Mouse (Mus musculus) megakaryocyte, embryonic 14.5 days (primary cell): ENCODE data around the gene Cspg5. TPM values are rescaled to one million over a fixed set of nuclear protein-coding genes. Genes with fewer than 3 reads are reported as not detected.

Experiments used
- H3K27me3 ChIP-seq: replicated peaks from 2 replicates; pipeline ENCODE3; 2012; ENCODE audit warnings: inconsistent platforms
- H3K36me3 ChIP-seq: replicated peaks from 2 replicates; pipeline ENCODE3; 2012; ENCODE audit warnings: low read length, inconsistent platforms, mixed read lengths
- H3K4me1 ChIP-seq: 2 replicates; pipeline ENCODE4 v1.6.1; 2012; ENCODE audit warnings: inconsistent platforms
- H3K4me3 ChIP-seq: replicated peaks from 2 replicates; pipeline ENCODE3; 2012; ENCODE audit warnings: moderate library complexity, mild to moderate bottlenecking, inconsistent platforms
- H3K9me3 ChIP-seq: 2 replicates; pipeline ENCODE4 v1.6.1; 2012; ENCODE audit warnings: inconsistent platforms
- FLI1 ChIP-seq: IDR thresholded peaks from 2 replicates; pipeline ENCODE4 v1.6.1; 2012; ENCODE audit warnings: low read length, inconsistent platforms, mixed read lengths
- GATA1 ChIP-seq: IDR thresholded peaks from 3 replicates; pipeline ENCODE4 v1.6.1; 2012; ENCODE audit warnings: mixed read lengths, low read length, inconsistent platforms, borderline replicate concordance
- polyA plus RNA-seq: library from polyadenylated mRNA; stranded (reverse); fragments of >175 nt; gene quantifications from 2 replicates; pipeline ENCODE4 v1.2.3, GENCODE M21; 2012; ENCODE audit warnings: low replicate concordance; ENCODE audit not compliant: insufficient read depth

Gene Cspg5
- 0.19 and 0.34 TPM in 2 replicates for polyA plus RNA-seq

DNA sequence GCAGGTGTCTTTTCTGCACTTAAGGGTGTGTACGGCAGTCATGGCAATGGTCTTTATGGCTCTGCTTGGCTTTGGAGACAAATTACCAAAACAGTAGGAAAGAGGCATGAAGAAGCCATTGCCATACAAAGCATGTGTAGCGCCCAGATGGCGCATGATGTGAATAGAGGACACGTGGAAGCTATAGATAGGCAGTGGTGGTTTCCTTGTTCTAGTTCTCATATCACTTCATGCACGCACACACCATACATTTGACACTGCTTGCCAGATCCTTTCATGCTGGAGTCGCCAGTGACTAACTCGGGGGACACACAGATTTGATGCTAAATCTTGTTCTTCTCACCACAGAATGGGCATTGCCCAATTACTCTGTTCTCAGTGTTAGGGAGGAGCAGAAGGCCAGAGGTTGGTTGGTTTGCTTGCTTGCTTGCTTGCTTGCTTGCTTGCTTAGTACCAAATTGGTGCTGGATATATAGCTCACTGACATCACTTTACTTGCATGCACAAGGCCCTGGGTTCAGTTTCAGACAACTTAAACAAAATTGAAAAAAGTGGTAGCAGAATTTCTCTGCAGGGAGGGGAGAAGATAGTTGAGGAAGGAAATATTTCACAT is at the start of gene Cspg5:
Gene Cspg5, plus strand, starts transcription at position 563 of the 613 bp plus-strand sequence.
- TF ChIP-seq FLI1 (no peak), GATA1 (no peak)
- peaks cover 26% of the 10 kb centered on the region for H3K4me1 ChIP-seq
- no peaks in the 10 kb centered on the region for H3K9me3 ChIP-seq
- H3K4me3 ChIP-seq, result no peak within 1 kb of the TSS
- peaks cover 29% of the 10 kb centered on the region for H3K36me3 ChIP-seq
- H3K27me3 ChIP-seq, result peaks cover 53% of the 10 kb centered on the region

DNA sequence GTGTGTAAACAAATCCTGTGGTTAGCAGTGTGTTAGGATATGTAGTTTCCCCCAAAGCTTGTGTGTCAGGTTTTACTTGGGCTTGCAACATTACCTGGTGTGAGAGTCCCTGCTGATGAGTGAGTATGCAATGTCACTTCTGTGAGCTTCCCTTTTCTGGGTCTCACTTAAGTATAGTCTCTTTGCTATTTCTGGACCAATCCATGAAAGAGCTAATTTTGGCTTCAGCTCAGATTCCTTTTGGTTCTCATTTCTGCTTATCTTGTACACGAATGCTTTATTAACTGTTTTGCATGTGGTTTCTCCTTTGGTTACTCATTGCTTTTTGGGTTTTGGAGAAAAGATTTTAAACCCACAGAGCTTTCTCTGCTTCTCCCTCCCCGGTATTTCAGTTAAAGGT is 43.7 kb upstream of the Cspg5 start:
- Histone ChIP-seq H3K9me3 (no peaks in the 10 kb centered on the region), H3K27me3 (no peaks in the 10 kb centered on the region), H3K36me3 (peaks cover 96% of the 10 kb centered on the region), H3K4me1 (peaks cover 9% of the 10 kb centered on the region; the same call in 1 of the 2 replicates), H3K4me3 (no peak overlapping the region)
- TF ChIP-seq GATA1, result no peak
- TF ChIP-seq FLI1, result no peak

DNA sequence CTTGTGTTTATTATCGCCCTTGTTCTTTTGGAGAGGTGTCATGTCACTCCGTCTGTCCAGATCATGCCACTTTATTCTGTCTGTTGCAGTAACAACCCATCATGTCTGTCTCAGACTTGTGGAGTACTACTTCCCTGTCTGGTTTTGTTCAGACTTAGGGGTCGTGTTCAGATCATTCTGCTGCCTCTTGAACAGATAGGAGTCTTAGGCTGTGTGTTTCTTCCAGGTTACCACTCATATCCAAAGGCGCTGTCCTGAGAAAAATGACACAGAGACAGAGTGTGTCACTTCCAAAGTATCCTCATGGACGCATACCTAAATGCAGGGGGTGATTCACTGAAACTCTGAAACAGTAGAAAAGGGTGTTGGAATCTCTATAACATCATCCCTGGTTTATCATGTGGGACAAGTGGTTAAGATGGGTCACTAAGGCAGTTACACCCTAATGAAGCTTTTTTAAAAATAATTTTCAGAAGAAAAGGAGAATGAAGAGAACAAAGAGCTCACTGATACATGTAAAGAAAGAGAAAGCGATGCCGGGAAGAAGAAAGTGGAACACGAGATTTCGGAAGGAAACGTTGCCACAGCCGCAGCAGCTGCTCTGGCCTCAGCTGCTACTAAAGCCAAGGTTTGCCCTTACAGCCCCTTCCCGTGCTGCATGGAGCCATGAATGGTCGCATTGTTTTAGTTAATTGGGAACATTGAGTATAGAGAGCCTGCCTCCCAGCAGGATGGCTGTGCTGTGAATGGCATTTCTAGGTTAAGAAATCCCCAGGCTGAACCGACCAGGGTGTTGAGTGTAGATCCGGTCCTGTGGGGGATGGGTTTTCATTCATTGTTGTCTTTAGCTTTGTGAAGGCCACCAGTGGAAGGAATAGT is 37.8 kb upstream of the Cspg5 start:
- Histone ChIP-seq H3K4me3 (no peak overlapping the region), H3K36me3 (peaks cover 98% of the 10 kb centered on the region), H3K9me3 (no peaks in the 10 kb centered on the region), H3K27me3 (no peaks in the 10 kb centered on the region), H3K4me1 (peaks cover 13% of the 10 kb centered on the region; the same call in 1 of the 2 replicates)
- TF ChIP-seq FLI1 (no peak), GATA1 (no peak)

DNA sequence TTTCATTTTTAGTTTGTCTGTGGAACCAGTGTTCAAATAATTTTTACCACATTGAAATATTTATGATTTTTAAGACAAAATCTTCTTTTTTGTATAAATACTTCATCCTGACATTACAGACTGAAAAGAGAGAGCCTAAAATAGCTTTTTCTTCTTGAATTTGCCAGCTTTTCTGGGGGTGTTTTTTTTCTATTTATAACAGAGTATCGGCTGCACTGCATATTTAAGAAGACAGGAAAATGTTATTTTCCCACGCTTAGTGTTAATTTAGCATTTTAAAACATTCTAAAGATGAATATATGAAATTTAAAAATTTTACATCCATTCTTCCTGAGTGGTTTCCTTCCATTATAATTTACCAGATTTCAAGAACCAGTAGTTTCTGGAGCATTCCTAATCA is 37.1 kb upstream of the Cspg5 start:
- no peak overlapping the region for H3K4me3 ChIP-seq
- H3K4me1 ChIP-seq, result peaks cover 13% of the 10 kb centered on the region; the same call in 1 of the 2 replicates
- H3K27me3 ChIP-seq, result no peaks in the 10 kb centered on the region
- TF ChIP-seq FLI1, result no peak
- no peak for TF ChIP-seq GATA1
- H3K9me3 ChIP-seq, result no peaks in the 10 kb centered on the region
- peaks cover 98% of the 10 kb centered on the region for H3K36me3 ChIP-seq

DNA sequence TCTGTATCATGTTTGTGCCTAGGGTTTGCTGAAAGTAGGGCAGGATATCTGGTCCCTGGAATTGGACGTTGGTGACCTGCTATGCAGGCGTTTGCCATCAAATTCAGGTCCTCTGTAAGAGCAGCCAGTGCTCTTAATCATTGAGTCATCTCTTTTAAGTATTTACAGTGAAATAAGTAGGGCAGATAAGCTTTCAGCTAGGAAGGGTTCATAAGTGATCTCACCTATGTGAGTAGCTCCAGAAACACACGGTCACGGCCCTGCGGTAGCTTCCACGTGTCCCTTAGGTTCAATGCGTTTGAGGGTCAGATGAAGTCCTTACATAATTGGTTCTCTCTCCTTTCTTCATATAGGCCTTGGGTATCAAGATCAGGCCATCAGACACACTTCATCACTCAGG is 35.3 kb upstream of the Cspg5 start:
- Histone ChIP-seq H3K9me3 (no peaks in the 10 kb centered on the region), H3K36me3 (peaks cover 93% of the 10 kb centered on the region), H3K4me1 (peaks cover 5% of the 10 kb centered on the region; the same call in 1 of the 2 replicates), H3K4me3 (no peak overlapping the region), H3K27me3 (no peaks in the 10 kb centered on the region)
- TF ChIP-seq GATA1 (no peak), FLI1 (no peak)

DNA sequence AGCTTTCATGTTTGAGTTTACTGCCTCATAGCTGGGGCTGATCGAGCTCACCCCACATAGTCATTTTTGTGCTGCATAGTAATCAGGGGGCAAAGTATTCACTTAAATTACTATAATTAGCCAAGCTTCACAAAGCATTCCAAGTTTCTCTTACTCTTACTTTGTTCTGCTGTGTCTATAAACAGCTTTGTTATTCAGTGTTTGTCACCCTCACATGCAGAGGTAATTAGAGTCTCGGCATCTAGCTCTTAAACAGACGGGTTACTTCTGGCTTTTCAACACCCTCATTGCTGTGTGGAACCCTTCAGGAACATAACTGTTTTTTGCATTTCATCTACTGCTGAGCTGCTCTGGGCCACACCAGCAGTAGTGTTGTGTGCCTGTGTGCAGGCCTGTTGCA is 34.6 kb upstream of the Cspg5 start:
- TF ChIP-seq GATA1, result no peak
- no peak for TF ChIP-seq FLI1
- no peaks in the 10 kb centered on the region for H3K27me3 ChIP-seq
- H3K36me3 ChIP-seq, result peaks cover 93% of the 10 kb centered on the region
- H3K4me3 ChIP-seq, result no peak overlapping the region
- no peaks in the 10 kb centered on the region for H3K9me3 ChIP-seq
- peaks cover 4% of the 10 kb centered on the region; the same call in 1 of the 2 replicates for H3K4me1 ChIP-seq

DNA sequence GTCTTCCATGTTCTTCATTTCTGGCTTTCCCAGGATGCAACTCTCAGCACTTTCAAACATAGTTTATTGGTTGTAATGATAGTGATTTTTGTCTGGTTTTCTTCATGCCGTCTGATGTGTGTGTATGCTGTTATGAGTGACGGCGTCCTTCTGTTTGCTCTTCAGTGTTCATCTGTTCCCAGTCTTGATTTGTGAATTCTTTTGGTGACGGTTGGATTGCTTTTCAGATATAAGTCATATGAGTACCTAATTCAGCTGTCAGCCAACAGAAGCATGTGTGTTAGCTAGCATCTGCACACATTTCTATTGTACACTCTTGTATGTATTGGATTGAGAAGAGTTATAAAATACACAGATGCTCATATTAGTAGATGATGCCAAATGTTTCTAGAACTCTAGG is 19.3 kb upstream of the Cspg5 start:
- Histone ChIP-seq H3K4me3 (no peak overlapping the region), H3K36me3 (peaks cover 83% of the 10 kb centered on the region), H3K9me3 (no peaks in the 10 kb centered on the region), H3K27me3 (no peaks in the 10 kb centered on the region), H3K4me1 (peaks cover 3% of the 10 kb centered on the region)
- TF ChIP-seq GATA1, result no peak
- no peak for TF ChIP-seq FLI1

DNA sequence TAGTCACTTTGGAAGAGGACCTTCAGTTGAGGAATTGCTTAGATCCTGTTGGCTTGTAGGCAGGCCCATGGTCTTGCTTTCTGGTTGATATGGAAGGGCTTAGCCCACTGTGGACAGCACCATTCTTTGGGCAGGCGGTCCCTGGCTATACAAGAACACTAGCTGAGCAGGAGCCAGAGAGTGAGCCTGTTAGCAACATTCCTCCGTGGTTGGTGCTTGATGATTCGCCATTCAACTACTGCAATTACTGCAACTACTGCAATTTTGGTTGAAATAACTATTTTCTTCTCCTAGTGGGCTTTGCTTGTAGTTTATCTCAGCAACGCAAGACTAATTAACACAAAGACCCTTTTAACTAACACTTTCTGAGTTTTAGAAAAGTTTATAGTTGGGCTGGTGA is 17.4 kb upstream of the Cspg5 start:
- TF ChIP-seq FLI1 (no peak), GATA1 (no peak)
- Histone ChIP-seq H3K36me3 (peaks cover 88% of the 10 kb centered on the region), H3K4me3 (no peak overlapping the region), H3K27me3 (no peaks in the 10 kb centered on the region), H3K9me3 (no peaks in the 10 kb centered on the region), H3K4me1 (peaks cover 9% of the 10 kb centered on the region)

DNA sequence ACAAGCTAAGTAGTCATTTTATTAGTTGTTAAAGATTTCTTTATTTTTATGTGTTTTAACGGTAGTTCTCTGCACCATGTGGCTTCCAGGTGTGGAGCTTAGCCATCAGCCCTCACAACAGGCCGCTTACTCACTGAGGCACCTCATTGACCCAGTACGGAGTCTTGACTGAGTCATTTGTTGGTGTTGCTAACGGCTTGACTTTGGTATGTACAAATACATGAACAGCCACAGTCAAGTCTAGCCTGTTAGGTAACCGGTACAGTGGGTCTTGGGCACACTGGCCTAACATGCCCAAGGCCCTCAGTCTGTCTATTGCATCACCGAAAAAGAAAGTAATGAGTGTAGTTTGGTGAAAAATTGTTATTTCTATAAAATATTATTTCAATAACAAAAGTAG is 14.9 kb upstream of the Cspg5 start:
- TF ChIP-seq GATA1, result no peak
- no peak for TF ChIP-seq FLI1
- peaks cover 86% of the 10 kb centered on the region for H3K36me3 ChIP-seq
- no peak overlapping the region for H3K4me3 ChIP-seq
- H3K4me1 ChIP-seq, result peaks cover 9% of the 10 kb centered on the region
- no peaks in the 10 kb centered on the region for H3K27me3 ChIP-seq
- no peaks in the 10 kb centered on the region for H3K9me3 ChIP-seq

DNA sequence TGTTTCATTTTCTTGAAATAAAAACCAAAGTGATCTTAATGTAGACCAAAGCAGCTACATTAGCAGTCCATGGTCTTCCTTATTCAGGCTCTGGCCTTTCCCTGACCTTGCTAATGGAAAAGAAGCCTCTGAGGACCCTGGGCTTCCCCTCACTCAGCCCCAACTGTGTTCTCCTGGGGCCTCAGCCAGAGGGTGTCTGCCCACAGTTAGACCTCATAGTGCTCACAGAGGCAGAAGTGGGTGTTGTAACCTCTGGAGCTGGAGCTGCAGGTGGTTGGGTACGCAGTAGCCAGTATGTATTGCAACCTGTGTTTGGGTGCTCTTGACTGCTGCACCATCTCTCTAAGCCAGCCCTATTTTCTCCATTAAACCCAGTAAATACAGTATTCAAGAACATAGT is 14.5 kb upstream of the Cspg5 start:
- TF ChIP-seq FLI1, result no peak
- TF ChIP-seq GATA1, result no peak
- H3K27me3 ChIP-seq, result no peaks in the 10 kb centered on the region
- no peaks in the 10 kb centered on the region for H3K9me3 ChIP-seq
- H3K4me3 ChIP-seq, result no peak overlapping the region
- H3K4me1 ChIP-seq, result peaks cover 9% of the 10 kb centered on the region
- H3K36me3 ChIP-seq, result peaks cover 85% of the 10 kb centered on the region
